Mouse (Mus musculus): ENCODE measurements around the gene C1rl. TPM values are rescaled to one million over a fixed set of nuclear protein-coding genes. Genes with fewer than 3 reads are reported as not detected.

Gene C1rl
- 1 to 10 TPM in 1 of 2 experiments, under 1 TPM in 1; 0.90 to 1.1 TPM for total RNA-seq (2021)
- long read RNA-seq, experiment 1, partial matches to known transcripts: 1 of 4 reads
- long read RNA-seq, experiment 1, other reads (novel, unspliced or antisense): 1 of 4 reads
- long read RNA-seq, experiment 2, partial matches to known transcripts: 0 of 1 reads
- long read RNA-seq, experiment 2, other reads (novel, unspliced or antisense): 0 of 1 reads

- DNase-seq: peak; percentile 82 to 87
- intact Hi-C loops (cut with DNase I): loop anchor here (5.0 kb wide), 1 partner anchor 49 kb away; the partner anchor contains the start of gene C1s1
Observed at GRCm38 (mm10) chr6:124492842-124493561, at the start of gene C1rl. C1rl (plus strand) TSS chr6:124493113.

DNA sequence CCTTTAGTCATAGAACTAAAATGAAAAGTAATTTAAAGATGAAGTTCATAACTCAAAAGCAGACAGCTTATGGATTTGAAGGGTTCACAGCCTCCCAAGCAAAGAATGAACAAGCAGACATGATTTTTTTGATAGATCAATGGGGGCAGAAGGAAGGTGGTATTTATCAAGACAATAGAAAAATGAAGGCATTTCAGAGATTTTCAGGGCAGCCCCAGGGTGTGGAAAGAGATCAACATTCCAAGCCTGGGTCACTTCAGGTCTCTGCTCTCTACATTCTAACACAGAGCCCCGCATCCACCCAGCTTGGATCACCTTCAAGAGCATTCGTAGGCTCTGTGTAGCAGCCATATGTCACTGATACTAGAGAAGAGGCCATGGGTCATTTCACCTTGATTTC is 49.6 kb upstream of the C1rl start:
- DNase-seq: no peak
- intact Hi-C loops (cut with DNase I): no loop called here

- intact Hi-C loops (cut with DNase I): no loop called here
- DNase-seq: no peak
Observed at GRCm38 (mm10) chr6:124446024-124446423, 46.9 kb upstream of the C1rl start.

- intact Hi-C loops (cut with DNase I): no loop called here
- DNase-seq: no peak
Observed at GRCm38 (mm10) chr6:124446459-124446858, 46.5 kb upstream of the C1rl start.

GRCm38 (mm10) chr6:124447356-124447755 is 45.6 kb upstream of the C1rl start:
- DNase-seq: no peak
- intact Hi-C loops (cut with DNase I): no loop called here

DNA sequence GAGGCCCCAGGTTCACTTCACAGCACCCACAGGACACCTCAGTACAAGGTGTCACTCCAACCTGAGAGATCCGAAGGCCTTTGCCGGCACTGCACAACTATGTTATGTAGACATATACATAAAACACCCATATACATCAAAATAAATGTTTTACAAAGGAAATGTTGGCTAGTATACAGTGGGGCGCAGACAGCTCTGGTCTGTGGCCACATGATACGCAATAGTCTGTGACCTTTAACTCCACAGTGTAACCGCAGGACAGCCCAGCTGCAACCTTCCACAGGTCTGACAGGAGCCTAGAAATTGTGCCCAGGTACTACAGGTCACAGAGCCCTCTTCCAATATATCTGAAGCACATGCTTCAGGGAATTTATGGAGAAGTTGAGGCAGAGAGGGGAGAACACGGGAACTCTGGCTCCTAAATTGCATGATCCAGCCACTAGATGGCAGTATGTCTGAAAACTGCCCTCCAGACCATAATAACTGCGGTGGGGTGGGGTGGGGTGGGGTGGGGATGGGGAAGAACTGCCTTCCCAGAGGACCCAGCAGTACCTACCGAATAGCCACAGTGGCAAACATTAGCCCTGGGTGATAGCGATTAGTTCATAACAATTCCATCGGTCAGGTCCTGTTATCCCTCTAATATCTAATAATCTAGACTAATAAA is 44.6 kb upstream of the C1rl start:
- DNase-seq: no peak

GRCm38 (mm10) chr6:124448959-124449667 is 43.8 kb upstream of the C1rl start:
- intact Hi-C loops (cut with DNase I): no loop called here
- no peak for DNase-seq

More for the DNA sequence above, 44.6 kb upstream of the C1rl start:
- intact Hi-C loops (cut with DNase I): no loop called here

GRCm38 (mm10) chr6:124449668-124450383 is 43.1 kb upstream of the C1rl start:
- no peak for DNase-seq
- intact Hi-C loops (cut with DNase I): no loop called here

DNA sequence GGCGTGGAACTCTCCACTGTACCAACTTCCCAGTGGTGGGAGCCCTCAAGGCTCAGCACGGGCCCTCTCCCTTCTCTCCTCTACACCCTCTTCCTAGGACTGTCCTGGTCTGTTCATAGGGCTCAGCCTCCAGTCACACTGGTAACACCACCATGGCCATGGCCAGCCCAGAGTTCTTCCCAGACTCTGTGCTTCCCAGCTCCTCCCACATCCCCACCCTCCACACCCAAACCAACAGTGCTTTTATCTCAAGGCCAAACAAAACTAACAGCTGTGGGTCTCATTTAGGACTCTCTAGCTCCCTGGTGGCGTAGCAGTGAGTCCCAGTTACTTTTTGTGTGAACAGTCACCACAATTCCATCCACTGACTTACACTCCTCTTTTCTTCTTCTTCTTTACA is 40.9 kb upstream of the C1rl start:
- intact Hi-C loops (cut with DNase I): no loop called here

DNA sequence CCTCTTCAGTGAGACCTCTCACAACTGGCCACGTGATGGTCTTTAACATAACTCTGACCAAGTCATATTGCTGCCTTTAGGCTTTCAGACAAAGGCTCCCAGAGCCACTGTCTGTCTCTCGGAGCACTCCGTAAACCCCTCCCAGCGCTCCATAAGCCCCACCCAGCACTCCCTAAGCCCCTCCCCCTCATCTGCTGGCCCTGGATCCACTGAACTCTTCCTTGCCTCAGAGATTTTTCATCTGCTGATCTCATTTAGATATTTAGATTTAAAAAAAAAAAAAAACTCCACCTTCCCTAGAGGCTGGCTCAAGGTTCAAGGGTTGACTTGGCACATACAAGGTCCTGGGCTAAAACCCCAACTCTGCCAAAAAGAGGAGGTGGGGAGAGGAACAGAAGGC is 39.2 kb upstream of the C1rl start:
- intact Hi-C loops (cut with DNase I): no loop called here

More for the DNA sequence above, 40.9 kb upstream of the C1rl start:
- no peak for DNase-seq

GRCm38 (mm10) chr6:124456243-124456642 is 36.7 kb upstream of the C1rl start:
- intact Hi-C loops (cut with DNase I): no loop called here
- no peak for DNase-seq

More for the DNA sequence above, 39.2 kb upstream of the C1rl start:
- DNase-seq: no peak

DNA sequence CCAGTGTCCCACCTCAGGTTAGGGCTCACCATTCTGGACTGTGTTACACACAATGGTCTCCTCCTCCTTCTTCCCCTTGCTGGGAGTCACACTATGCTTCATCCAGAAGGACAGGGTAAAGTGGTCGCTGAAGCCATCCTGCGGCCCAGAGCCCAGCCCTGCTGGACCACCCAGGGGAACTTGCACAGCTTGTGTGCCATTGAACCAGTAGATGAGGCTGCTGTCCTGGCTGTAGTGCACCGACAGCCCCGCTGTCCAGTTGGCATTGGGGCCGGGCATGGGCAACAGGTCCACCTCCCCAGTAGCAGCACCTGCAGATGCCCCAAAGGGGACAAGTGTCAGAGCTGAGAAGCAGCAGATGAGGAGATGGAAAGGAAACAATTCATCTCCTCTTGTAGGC is 35.1 kb upstream of the C1rl start:
- no peak for DNase-seq
- intact Hi-C loops (cut with DNase I): no loop called here

DNA sequence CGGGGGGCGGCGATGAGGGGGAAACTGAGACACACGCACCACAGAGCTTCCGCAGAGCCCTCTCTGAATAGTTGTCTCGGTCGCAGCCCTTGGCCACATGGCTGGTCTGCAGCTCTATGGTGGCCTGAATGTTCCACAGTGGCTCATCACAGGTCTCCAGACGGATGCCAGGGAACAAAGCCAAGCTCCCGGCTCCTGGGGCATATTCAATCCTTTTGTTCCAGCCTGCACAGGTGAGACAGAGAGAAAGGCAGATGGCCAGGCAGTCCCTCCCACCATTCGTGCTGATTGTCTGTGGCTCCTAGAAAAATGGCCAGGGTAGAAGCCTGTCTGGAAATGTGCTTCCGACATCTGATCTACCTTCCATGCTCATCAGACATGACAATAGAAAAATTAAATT is 34.4 kb upstream of the C1rl start:
- no peak for DNase-seq

DNA sequence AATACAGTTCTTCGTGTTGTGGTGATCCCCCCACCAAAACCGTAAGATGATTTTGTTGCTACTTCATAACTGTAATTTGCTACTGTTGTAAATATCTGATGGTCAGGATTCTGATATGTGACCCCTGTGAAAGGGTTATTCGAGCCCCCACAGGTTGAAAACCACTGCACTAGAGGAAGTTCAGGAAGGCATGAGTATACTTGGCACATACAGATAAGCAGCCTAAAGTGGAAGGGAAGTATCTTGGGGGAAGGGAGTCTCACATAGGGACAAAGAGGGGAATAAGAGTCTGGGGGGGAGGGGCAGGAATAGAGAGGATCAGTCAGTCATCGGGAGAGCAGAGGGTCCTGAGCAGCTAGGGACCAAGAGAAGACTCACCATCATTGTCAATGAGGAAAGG is 33.5 kb upstream of the C1rl start:
- intact Hi-C loops (cut with DNase I): no loop called here
- DNase-seq: no peak

More for the DNA sequence above, 34.4 kb upstream of the C1rl start:
- intact Hi-C loops (cut with DNase I): no loop called here

DNA sequence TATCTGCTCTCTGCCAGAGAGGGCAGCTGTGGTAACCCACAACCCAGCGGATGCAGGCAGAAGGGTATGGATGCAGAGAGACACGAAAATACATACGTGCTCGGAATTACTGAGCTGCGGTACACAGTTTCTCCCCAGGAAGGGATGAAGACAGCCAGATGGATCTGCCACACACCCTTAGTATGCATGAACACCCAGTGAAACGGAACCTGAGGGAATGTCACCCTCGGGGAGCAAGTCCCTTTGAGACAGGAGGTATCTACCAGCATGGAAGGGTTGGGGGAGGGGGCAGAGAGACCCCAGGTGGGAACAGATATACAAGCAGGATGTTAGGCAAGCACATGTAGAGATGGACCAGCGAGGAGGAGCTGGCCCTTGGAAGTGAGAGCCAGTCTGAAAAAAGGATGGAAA is 29.0 kb upstream of the C1rl start:
- intact Hi-C loops (cut with DNase I): no loop called here
- no peak for DNase-seq

DNA sequence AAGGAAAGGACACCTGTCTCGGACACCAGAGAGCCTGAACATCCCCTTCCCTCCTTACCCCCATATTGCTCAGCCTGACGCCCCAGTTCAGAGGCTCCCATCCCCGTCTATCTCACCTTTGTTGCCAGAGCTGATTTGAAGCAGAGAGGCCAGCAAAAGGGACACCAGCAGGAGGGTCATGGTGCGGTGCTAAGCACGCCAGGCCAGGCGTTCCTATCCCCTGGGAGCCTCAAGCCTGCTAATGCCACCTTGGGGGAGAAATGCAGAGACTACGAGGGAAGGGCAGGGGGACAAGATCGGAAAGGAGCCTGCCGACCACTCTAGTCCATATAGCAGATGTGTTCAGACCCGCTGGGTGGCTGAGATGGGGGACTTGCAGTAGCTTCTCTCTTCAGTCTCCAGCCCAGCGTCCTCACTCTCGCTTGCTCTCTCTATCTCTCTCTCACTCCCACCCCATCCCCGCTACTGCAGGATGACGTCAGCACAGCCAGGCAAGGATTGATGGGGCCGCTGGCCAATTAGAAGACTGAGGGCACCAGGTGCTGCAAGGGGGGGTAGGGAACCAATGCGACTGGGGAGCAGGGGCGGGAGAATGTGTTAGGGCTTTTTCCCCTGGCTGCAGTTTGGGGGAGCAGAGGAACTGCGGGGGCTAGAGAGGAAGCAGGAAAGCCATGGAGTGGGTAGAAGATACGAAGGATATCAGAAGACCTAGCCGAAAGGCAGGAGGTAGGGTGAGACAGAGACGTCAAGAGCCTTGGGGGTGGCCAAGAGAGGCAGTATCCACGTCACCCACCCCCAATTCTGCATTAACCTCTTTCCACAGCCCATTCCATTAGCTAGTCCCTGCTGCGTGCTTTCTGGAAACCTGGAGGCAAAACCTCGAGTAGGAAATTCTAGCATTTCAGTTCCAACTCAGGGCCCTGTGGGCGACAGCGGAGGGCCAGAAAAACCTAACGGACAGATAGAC is 28.3 kb upstream of the C1rl start, which contains the start of gene Clstn3:
Clstn3 (minus strand) TSS at position 490 of the 967 bp plus-strand sequence.
- intact Hi-C loops (cut with DNase I): no loop called here

GRCm38 (mm10) chr6:124465299-124465698 is 27.6 kb upstream of the C1rl start:
- DNase-seq: no peak
- intact Hi-C loops (cut with DNase I): no loop called here

More for the DNA sequence above, 28.3 kb upstream of the C1rl start, which contains the start of gene Clstn3:
- DNase-seq: peak; percentile 54 to 68

GRCm38 (mm10) chr6:124465729-124466128 is 27.2 kb upstream of the C1rl start:
- DNase-seq: no peak
- intact Hi-C loops (cut with DNase I): no loop called here

GRCm38 (mm10) chr6:124471121-124471520 is 21.8 kb upstream of the C1rl start:
- DNase-seq: no peak
- intact Hi-C loops (cut with DNase I): no loop called here
